Mouse (Mus musculus) thymus, postnatal 4 days (tissue): ENCODE data around the gene Pgk1.
"Not testable (repeated sequence)": the region's sequence is repeated elsewhere in the genome, so short reads cannot be mapped to it uniquely, and the experiment has no call there.

Source experiments
- DNase-seq: peaks from one replicate; pipeline ENCODE4 v3.0.0; 2021

Gene Pgk1

DNA sequence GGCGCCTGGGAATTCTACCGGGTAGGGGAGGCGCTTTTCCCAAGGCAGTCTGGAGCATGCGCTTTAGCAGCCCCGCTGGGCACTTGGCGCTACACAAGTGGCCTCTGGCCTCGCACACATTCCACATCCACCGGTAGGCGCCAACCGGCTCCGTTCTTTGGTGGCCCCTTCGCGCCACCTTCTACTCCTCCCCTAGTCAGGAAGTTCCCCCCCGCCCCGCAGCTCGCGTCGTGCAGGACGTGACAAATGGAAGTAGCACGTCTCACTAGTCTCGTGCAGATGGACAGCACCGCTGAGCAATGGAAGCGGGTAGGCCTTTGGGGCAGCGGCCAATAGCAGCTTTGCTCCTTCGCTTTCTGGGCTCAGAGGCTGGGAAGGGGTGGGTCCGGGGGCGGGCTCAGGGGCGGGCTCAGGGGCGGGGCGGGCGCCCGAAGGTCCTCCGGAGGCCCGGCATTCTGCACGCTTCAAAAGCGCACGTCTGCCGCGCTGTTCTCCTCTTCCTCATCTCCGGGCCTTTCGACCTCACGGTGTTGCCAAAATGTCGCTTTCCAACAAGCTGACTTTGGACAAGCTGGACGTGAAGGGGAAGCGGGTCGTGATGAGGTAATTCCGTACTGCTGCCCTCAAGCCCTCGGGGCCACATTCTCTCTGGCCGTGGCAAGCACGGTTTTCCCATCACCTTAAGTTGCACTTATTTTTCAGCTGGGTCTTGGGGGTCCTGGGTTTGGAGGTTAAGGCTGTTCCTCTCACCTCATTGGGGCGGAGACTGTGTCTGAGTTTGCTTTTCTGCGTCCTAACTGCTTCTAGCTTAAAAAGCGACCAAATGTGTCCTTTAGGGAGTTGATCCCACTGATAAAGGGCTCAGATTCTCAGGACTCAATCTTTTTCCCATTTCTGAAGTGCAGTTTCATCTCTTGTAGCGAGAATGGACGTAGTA lies at the start of gene Pgk1:
TSS of gene Pgk1 (plus strand) at position 388 of the 937 bp plus-strand sequence.
- DNase-seq: peak; percentile 89

DNA sequence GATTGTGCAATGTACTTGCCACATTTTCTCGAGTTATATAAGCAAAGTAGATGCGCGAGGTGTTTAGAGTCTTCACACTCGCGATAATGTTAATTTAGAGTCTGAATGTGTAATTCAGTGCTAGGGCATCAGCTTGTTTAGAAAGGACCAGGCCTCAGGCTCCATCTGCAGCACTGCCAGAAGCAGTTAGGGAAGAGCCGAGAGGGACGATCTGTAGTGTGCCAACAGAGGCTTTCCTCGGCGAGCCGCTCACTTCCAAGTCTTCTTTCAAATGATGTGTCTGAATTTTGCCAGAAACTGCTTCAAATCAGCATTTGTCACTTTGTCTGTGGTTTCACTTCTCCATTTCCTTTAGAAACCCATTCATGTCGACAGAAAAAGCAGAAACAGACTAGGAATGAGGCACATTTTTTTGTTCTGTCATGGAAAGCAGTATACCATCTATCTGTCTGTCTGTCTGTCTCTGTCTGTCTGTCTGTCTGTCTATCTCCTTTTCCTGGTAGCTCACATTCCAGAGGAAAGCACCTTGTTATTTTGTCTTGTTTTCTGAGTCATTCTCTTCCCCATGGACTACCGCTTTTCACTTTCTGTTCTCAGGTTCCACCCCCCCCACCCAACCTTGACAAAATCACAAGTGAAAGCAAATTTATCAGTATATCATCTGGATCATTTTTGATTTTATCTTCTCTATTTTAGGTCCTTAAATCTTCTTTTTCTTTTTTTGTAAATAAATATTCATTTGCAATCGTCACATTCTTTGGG lies 47.4 kb upstream of the Pgk1 start:
- no peak for DNase-seq

DNA sequence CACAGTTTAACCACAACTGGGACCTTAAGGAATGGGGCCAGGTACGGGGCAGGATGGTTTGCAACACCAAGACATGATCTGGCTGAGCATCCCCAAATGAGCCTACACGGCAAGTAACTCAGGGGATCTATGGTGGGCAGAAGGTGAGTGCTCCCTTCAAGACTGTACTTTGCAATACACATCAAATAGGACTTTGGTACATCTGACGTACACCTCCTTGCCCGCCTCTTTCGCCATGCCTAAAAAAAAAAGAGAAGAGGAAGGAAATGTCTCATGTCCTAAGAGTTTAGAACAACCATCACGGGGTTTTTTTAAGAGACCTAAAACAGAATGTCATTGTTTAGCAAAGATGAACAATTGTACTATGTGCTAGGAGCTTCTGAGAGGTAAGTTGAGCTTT lies 44.0 kb upstream of the Pgk1 start, which contains the start of gene Tlr13:
TSS of gene Tlr13 (plus strand) at position 269 of the 400 bp plus-strand sequence.
- DNase-seq: no peak

DNA sequence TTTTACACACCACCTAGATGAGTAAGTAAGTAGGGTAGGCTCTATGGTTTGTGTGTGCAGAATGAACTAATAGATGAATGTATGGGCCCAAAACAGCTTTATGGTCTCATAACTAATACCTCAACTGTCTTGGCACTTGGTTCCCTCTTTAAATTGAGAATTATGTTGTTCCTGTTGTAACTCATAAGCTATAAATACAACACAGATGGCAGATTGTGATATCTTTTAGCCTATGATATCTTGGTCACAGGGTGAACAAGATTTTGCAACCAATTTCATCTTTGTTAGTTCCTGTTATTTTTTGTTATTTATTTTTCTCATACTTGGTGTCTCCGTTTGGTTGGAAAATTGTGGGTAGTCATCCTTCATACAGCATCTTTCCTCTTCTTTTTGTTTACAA lies 38.7 kb upstream of the Pgk1 start:
- no peak for DNase-seq

DNA sequence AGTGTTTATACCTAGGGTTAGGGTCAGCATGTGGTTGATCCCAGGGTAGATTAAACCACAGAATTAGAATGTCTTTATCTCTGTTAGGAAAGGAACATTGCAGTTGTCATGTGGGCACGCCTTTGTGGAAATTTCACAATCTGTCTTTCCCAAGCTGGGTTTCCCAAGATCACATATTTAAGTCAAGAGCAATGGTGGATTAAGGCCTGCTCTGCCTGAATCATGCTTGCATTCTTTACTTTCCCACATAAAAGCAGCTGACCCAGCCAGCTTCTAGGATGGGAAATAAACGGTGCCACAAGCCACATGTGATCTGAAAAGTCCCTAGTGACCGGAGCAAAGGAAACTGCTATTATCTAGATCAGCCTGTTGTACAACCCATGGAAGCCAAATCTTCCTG lies 37.4 kb upstream of the Pgk1 start:
- DNase-seq: no peak

DNA sequence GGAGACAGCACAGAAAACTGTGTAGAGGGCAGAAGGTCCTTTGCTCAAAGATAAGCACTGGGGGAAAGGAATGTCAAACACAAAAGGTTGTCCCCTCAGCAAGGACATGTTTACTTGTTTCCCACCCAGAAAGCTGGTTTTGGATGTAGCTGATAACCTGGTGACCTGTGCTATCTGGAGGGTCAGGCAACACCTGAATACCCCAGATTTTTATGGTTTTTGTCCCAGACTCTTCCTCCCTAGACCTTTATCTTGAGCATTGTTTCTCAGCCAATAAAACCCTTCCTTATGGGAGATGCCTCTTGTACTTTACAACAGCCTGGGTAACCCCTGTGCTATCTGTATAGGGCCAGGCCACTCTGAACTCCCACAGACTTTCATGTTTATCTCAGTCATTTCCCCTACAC lies 32.7 kb upstream of the Pgk1 start:
- DNase-seq: no peak

DNA sequence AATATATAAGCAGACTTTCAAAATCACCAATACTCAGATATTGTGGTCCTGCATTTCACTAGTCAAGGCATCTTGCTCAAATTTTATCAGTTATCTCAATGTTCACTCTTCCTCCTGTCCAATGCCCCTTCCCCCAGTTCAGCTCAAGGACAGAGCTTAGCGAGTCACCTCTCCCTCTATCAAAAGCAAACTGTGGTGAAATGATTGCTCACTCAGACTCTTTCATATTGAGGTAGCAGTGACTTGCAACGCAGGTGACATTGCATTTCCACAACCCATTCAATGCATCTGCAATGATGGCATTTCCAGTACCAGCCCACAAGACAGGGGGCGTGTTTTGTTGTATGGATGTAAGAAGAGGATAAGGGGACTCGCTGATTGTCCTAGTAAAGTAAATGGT lies 31.0 kb upstream of the Pgk1 start:
- DNase-seq: no peak

DNA sequence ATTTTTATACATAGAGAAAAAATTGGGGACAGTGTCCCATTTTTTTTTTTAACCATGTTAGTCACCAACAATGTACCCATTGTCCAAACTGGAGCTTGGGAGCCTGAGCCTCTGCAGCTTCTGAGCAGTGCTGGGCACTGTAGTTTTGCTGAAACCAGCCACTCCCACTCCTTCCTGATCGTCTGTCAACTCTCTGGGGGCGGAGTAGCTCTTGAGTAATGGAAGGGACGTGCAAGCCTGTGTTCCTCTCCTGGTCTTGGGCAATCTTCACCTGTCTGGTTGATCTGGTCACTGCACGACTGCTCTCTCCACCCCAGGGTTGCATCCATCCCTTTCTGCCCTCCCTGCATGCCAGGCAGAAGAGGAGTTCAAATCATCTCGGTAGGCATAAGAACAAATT lies 22.9 kb upstream of the Pgk1 start:
- DNase-seq: no peak

DNA sequence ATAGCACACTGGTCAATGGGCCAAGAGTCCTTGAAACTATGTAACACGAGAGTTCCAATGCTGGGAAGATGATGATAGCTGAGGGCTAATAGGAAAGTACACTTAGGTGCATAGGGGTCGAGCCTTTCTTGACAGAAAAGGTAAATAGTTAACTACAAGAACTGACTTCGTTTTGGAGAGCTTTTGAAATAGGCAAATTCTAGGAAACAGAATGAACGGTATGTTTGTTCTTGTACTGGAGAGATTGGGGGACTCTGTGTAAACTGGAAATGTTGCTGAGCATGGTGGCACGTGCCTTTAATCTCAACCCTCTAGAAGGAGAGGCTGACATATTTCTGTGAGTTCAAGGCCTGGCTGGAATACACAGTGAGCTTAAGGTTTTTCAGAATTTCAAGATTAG lies 22.3 kb upstream of the Pgk1 start:
- no peak for DNase-seq

DNA sequence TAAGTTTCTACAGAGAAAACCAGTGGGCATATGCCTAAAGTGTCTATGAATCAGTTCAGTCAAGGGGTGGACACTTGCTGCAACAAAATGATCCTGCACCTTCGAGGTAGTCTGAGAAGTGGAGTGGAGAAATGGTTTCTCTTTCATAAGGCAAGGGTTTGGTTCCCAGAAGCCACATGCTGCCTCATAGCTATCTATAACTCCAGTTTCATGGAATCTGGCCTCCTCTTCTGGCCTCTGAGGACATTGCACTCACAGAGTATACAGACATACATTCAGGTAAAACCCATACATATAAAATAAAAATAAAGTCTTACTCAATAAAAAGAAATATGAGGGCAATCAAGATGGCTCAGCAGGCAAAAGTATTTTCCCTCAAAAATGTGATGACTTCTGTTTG lies 21.8 kb upstream of the Pgk1 start:
- DNase-seq: no peak

DNA sequence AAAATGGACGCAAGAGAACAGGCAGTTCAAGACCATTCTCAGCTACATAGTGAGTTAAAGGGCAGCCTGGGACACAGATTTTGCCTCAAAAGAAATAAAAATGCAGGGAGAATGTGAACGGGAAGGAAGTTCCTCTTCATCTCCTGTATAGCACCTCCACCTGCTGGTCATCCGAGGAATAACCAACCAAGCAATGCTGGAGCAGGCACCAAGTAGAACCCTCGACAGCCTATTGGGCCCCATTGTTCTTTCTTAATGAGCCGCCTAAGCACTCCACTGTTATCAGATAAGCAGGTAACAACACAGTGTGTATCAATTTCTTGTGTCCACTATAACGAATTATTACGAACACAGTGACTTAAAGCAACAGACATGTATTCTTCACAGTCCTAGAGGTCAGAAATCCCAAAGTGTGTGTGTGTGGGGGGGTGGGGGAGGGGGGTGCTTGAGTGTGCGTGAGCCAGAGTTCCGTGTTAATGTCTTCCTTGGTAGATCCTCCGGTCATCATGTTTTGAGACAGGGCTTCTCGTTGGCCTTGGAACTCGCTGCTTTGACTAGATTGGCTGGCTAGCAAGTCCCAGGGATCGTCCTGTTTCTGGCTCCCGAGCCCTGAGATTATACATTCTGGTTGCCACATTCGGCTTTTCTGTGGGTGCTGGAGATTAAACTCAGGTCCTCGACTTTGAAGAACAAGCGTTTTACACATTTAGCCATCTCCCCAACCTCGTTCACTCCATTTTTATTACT lies 15.6 kb upstream of the Pgk1 start:
- DNase-seq: peak; percentile 82

DNA sequence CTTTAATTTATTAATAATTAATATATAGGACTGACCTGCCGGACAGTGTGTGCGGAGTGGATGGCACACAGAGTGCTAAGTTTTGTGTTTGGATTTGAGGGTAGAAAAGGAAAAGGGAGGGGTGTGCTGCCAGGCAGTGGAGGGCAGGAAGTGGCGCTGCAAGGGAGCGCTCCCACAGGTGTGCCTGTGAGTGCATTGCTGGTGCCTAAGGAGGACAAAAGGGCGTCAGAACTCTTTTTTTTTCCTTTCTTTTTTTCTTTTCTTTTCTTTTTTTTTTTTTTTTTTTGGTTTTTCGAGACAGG lies 15.1 kb upstream of the Pgk1 start:
- DNase-seq: peak; percentile 52

DNA sequence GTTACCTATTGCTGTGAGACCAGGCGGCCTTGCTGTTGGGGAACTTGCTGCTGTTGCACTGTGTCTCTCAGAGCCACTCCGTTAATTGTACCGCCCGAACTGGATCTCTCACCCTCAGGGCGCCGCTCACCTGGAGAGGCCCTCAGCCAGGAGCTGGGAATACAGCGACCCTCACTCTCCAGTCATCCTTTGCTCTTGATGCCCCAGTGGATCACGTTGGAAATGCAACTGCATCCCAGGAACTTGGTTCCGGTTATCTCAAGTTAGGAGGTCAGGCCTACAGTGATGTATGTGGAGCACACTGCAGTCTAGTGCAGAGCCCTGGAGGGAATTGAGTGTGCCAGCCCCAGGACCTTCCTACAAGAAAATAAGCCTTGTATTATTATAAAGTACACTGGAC lies 10.6 kb upstream of the Pgk1 start:
- DNase-seq: no peak

DNA sequence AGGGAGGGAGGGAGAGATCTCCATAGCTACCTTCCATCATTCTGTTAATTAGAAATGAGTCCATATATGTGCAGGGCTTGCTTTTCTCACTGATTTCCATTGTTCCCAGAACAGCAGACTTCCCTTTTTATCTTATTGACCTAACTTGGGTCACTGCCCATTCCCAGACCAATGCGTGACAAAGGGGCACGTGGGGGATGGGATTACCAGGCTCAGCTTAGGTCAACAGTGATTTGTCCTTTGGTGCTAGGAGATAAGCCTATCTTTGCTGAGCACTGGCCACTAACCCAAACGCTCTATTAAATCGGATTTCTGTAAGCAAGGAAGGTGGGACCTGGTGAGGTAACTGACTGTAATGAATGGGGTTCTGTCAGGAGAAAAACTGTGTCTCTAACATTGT lies 2.6 kb upstream of the Pgk1 start:
- DNase-seq: no peak

DNA sequence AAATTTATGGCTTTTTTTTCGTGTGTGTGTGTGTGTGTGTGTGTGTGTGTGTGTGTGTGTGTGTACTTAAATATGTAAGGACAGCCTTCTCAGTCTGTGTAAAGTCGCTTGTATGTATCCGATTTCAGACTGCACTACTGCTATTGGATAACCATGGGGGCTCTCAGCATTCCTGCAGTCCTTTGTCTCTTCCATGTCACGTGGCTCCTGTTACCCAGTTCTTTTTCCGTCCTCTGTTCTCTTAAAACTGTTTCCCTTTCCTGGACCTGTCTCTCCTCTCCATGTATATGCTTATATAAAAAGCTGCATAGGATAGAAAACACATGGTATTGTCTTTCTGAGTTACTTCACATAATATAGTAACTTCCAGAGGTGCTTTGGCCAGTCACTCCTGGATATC lies 1.2 kb upstream of the Pgk1 start:
- DNase-seq: no peak

DNA sequence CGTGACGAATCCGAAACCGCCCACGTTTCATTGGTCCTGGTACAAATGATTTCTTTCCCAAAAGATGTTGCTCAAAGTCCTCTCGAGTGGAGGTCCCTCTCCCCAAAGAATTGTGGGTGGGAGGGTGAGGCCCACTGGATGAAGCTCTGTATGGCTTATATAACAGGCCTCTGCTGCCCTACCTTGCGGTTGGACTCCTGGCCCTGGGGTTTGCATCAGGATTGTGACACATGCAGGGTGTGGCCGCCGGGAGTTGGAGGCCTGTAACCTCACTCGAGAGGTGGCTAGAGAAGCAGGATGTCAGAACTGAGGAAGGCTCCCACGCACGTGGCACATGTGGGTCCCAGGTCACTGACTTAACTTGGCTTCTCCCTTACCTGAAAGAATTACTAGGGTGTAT lies 837 bp downstream of the Pgk1 start:
- peak; percentile 41 for DNase-seq

DNA sequence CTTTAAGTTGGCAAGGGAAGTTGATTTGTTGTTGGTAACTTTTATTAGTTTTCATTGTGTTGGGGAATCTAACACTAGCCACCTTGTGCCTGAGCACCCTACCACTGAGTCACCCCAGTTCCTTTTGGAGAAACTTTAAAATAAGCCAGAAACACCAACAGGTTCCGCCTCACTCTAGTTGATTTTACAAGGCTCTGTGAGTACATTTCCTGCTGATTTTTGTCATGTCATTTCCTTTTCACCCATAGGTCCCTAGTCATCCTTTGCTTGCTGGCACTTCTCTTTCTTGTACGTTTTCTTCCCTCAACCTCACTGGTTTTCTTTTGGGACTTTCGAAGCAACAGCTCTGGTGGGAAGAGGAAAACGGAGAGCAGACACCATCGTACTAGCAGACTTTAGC lies 2.5 kb downstream of the Pgk1 start:
- no peak for DNase-seq

DNA sequence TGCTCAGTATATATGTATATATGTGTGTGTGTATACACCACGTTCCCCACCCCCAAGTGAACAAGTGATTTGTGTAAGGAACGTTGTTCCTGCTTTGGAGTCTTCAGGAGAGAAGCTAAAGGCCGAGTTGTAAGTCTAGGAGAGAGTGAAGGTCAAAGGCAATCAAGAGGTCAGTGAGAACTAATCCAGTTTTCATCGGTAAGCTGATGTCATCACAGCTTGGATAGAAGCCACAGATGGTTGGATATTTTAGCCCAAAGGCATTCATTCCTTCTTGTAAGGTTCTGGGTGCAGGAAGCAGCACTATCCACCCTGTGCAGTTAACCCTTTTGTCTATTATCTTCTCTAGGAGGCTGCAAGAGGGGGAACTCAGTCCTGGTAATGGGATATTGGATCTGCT lies 3.2 kb downstream of the Pgk1 start:
- DNase-seq: no peak

DNA sequence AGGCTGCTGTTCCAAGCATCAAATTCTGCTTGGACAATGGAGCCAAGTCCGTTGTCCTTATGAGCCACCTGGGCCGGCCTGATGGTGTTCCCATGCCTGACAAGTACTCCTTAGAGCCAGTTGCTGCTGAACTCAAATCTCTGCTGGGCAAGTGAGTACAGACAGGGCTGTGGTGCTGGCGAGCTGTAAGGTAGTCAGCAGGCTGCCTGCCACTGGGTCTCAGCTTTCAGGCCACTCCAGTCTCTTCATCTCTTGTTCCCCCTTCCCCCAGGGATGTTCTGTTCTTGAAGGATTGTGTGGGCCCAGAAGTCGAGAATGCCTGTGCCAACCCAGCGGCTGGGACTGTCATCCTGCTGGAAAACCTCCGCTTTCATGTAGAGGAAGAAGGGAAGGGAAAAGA lies 7.5 kb downstream of the Pgk1 start:
- not testable (repeated sequence) for DNase-seq

DNA sequence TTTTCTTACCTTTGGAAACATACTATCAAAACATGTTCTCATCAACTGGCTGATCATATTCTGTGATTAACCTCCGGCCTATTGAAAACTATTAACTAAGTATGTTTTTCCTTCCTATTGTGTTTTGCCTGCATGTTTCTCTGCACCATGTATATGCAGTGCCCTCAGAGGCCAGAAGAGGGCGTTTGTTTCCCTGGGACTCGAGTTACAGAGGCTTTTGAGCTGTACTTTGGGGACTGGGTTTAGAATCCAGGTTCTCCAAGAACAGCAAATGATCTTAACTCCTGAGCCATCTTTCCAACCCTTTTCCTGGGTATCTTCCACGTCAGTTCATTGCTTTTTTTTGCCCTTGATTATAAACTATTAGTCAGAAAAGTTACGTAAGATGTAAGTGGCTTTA lies 10.4 kb downstream of the Pgk1 start:
- peak; percentile 46 for DNase-seq

DNA sequence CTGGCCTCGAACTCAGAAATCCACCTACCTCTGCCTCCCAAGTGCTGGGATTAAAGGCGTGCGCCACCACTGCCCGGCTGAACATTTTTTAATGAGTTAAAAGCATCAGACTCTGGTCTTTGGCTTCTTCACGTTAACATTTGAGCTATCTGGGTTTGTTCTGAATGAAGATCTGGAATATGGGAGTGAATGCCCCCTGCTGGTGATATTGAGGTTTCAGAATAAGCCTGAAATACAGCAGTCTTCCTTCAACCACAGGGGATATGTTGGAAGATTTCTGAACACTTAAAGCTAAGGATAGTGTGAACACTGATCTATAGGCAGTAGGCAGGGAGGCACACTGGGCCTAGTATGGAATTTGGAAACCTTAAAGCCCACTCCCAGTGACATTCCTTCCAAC lies 12.0 kb downstream of the Pgk1 start:
- DNase-seq: no peak

DNA sequence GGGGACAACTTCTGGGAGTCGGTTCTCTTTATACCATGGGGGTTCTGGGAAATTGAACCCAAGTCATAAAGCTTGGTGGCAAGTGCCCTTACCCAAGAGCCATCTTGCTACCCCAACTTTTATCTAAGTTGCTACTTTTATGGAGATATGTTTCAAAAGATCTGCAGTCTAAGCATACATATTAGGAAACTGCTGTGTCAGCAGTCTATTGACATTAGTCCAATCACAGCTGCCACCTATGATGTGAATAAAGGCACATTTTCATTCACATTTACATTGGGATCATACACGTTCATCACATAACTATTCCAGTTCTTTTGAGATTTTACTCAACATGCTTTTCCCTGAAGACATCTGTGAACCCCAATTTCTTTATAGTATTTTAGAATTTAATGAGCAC lies 22.2 kb downstream of the Pgk1 start:
- DNase-seq: no peak

DNA sequence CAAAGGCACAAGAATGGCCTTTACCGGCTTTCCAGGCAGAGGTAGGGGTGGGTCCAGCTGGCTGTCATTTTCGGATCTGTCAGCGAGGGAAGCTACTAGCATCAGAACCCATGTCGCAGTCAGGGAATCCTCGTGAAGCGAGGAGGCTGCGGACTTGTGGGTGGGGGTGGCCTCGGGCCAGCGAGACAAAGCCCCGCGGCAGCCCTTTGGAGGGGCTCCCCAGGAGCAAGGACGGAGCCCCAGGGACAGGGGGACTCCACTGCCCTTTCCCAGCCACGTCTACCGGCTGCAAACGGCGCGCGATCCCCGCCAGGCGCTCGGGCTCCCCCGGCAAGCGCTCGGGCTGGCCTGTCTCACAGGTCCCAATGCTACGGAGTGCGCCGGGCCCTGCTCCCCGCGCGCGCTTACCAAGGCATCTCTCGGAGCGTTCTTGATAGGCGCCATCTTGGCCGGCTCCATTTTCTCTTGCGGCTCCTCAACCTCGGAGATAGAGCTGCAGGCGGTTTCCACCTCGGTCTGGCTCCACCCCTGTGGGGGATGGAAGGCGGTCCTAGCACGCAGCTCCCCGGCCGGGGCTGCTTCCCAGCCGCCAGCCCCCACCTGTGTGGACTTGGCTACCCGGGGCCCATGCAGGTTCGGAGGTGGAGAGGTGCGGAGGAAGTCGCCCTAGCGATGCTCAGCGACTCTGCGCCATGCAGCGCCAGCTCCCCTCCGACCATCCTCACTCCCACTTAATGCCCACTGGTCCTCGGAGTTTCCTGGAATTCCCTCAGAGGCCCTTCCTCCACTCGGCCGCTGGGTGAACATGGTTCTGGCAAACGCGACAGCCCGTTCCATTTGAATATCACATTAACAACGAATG lies 32.5 kb downstream of the Pgk1 start:
- DNase-seq: peak; percentile 75
